Mouse (Mus musculus): Measurements from ENCODE around the gene Manf.
A peak's percentile ranks its signal among the peaks of the same experiment; 100 is the strongest.

Manf gene

DNA sequence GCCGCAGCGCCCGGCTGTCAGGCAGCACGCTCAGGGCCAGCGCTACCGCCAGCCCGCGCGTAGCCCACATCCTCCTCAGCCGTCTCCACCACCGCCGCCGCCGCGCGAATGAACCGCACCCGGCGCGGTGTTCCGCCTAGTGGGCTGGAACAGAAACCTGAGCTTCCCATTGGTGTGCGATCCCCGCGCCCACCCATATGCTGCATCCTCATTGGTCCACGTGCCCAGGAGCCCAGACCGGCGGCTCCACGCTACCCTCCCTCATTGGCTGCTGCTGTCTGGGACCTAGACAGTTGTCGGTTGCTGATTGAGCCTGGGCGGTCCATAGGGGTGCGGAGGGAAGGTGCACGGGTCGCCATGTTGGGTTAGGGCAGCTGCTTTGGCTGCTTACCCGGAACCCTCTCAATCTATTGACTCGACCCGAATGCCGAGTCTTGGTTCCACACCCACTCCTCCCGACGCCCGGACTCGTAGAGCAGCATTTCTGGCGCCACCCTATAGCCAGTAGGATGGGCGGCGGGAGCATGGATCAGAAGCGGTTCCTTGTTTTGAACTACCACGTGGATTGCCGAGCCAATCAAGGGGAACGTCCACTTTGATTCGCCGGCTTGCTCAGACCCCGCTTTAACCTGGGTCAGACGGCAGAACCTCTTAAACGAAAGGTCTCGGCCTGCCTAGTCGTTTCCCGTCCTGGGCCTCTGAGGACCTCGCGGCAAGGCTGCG is at the start of gene Manf:
TSS of gene Manf (minus strand) at position 151 of the 723 bp plus-strand sequence.
- peak; percentile 99 for DNase-seq (ENCODE audit: low spot score)

DNA sequence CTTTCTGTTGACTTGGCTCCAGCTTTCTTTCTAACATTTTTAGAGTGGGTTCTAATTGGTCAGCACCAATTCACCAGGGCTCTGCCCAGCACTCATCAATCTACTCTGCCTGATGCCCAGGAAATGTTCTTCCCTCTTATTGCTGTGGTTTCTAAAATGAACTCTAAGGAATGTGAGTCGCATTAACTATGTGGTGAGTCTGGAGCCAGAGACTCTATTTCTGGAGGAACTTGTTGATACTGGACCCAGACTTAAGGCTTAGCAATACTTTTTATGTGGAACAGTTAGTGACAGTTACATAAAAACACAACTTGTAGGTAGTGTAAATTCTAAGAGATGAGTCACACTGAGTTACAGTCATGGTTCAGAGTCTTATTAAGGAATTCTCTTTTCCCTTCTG is 43.2 kb upstream of the Manf start:
- DNase-seq (ENCODE audit: low spot score): no peak

DNA sequence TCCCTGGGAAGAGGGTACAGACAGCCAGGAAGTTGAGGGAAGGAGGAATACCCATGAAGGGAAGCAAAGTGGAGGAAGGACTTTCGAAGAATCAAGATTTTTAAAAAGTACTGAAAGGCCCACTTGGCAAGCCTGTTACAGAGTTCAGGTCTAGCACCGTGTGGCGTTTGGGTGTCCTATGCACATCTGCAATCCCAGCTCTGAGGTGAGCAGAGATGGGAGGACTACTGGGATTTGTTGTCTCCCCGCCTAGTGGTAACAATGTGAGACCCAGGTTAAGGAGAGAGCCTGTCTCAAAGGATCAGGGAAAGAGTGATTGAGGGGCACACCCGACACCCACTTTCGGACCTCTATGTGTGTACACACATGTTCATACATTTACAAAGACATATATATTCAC is 23.1 kb upstream of the Manf start:
- no peak for DNase-seq (ENCODE audit: low spot score)

DNA sequence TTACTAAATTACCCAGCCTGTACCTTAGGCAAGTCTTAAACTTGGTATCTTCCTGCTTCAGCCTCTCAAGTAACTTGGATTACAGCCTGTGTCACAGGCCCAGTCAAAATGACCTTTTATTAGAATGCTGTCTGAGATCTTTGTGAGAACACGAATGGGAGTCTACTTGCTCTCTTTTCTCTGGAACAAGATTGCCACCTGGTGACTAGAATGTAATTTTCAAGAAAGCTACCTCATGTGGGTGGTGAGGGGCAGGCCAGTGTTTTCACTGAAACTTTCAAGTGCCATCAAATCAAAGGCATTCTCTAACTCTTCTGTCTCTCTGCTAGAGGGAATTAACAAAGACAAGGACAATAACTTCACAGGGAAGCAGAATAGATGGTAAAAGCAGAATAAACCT is 22.0 kb upstream of the Manf start:
- peak; percentile 11 for DNase-seq (ENCODE audit: low spot score)

DNA sequence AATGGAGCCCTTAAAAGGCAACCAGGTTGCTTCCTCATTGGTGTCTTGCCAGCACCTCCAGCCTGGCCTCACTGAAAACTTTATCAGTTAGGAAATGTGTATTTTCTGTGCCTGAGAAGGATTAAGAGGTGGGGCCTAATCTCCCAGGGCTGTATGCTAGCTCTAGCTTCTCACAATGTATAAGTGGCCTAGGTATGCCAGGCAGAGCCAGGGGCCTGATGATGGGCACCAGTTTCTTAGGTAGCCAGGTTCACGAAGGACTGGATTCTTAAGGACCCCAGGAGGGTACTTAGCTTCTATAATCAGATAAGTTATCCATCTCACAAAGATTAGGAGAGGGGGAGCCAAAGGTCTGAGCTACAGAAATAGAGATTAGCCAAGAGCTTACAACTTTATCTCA is 19.8 kb upstream of the Manf start:
- DNase-seq (ENCODE audit: low spot score): no peak

DNA sequence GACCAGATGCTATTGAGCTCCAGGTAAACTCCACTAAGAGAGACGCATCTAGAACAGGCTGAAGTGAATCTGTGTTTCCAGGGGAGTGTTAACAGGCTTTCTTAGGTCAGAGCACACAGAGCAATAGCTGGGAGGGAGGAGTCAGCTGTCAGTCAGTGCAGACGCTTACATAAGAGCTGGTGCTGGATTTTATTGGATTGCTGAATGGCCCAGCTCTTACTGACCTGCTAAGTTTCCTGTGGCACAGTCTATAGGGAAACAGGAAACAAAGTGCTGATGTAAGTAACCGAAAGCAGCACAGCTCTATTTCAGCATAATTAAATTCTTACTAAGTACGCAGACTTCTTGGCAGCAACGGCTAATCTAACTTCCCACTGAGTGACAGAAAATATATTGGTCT is 16.9 kb upstream of the Manf start:
- DNase-seq (ENCODE audit: low spot score): no peak

DNA sequence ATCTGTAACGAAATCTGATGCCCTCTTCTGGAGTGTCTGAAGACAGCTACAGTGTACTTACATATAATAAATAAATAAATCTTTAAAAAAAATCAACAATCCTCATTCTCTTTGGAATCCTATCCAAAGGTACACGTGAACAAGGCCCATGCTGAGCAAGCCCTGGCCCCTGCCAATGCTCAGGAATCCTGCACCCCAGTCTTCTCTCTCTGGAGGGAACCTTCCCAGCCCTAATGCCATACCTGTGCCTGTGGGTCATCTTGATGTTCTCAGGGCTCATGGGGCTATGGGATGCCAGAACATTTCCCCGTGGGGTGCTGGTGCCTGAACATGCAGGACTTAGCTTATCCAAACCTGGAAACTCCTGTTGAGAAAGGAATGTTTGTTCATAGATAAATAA is 16.4 kb upstream of the Manf start:
- DNase-seq (ENCODE audit: low spot score): no peak

DNA sequence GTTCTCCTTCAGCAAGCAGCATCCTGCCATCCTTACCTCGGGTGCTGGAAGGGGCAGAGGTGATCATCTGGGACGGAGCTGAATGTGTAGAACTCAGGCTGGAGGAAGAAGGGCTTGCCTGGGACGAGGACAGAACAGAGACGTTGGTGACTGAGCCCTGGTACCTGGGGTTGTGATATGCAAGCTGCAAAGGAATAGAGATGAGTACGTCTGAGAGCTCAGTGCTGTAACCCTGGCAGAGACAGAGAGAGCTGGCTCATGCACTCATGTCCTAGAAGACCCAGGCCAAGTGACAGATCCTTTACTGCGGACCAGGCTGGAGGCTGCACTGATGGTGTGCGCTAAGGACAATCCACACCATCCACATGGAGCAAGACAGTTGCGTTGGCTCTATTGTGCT is 14.8 kb upstream of the Manf start:
- DNase-seq (ENCODE audit: low spot score): no peak

DNA sequence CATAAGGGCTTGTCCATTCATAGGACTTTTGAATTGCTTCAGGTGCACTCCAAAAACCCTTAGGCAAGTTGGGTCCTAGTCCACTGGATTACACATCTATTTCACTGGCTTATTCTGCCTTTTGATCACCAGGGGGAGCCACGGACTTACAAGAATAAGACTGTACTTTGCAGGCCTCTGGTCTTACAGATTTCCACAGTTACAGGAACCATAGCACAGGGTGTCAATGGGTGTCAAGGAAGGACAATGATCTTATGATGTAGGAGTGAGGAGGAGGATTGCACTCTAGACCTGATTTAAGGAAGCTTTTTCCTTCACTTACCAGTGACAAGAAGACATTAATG is 12.0 kb upstream of the Manf start:
- peak; percentile 68 for DNase-seq (ENCODE audit: low spot score)

DNA sequence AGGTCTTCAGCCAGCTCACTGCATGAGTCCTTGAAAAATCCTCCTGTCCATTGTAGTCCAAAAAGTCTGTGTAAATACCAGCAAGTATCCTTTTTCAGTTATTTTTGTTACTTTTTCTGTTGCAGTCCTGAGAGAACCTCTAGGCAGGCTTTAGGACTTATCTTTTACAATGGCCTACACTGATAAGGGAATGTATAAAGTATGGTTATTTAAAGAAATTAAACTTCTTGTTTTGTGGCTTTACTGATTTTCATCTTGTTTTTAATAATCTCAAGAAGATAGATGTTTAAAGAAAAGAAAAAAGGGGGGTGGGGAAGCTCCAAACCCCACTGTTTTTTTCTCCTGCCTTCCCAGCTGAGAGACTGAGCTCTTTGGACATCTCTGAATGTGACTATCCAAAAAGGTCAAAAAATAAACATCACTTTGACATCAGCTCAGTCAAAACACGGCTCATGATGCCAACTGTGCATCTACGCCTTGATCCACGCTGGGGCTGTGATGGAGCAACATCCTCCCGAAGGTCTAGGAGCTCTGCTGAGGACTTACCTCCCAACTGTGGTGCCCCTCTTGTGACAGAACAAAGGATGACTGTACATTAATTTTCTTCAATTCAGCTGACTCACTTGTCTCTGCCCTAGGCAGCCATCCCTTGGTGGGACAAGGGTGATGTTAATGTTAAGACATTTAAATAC is 11.5 kb upstream of the Manf start:
- DNase-seq (ENCODE audit: low spot score): no peak

DNA sequence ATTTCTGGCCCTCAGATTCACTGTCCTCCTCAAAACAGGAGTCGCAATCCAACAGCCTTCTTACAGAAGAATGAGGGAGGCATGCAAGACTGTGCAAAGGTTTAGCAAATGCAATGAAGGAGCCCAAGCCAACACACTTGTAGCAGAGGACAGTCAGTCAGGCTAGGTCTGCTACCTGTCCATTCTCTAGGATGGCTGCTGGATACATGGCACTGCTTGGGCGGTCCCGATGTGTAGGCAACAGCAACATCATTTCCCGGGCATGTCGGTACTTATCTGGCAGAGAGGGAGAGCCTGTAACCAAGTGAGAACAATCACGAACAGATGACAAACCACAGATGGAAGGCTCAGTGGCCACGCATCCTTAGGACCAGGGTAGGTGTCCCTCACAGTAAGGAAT is 9.8 kb upstream of the Manf start:
- DNase-seq (ENCODE audit: low spot score): no peak

DNA sequence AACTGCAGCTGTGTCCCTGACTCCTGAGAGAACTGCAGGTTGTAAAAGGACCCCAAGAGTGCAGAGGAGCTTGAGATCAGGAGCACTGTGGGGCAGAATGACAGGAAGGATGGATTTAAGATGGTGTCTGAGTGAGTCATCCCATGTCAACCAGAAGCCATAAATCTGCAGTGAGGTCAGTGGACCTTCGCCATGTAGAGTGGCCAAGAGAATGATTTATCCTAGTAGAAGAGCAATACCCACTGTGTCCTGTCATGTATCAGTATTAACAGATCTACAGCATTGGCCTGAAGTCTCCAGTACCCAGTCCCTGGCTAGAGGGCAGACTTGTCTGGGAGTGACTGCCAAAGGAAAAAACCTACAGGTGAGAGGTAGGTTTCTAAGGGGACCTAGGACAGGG is 7.1 kb upstream of the Manf start:
- DNase-seq (ENCODE audit: low spot score): no peak

DNA sequence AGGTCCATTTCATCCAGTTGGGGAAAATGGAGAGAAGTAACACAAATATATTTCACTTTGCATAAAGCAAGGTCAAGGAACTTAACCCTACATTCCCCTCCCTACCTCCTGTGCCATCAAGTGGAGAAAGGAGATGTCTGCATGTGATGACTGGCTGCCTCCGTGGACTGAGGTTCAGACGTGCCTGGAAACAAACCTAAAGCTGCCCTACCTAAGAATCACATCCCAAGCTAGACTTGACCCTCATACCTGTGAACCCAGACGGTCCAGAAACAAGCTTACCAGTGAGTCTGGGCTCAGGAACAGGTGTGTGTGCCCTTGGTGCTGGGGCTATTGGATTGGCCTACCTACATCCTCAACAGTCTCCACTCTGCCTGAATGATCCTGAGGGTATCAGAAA is 1.5 kb upstream of the Manf start:
- peak; percentile 40 for DNase-seq (ENCODE audit: low spot score)

DNA sequence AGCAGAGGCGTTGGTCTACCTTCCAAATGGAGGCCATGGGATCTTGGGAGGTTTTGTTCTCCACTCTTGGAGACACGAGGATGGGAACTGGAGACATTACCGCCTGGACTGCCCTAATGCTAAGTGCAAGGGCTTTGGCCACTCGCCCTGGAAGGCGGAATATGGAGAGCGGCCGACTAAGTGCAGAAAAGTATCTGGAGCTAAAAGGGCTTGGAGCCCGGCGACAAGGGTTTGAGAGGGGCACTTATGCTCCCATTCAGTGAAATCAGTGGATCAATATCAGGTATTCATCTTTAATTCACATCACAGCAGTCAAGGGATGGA is 735 bp upstream of the Manf start:
- DNase-seq (ENCODE audit: low spot score): no peak

DNA sequence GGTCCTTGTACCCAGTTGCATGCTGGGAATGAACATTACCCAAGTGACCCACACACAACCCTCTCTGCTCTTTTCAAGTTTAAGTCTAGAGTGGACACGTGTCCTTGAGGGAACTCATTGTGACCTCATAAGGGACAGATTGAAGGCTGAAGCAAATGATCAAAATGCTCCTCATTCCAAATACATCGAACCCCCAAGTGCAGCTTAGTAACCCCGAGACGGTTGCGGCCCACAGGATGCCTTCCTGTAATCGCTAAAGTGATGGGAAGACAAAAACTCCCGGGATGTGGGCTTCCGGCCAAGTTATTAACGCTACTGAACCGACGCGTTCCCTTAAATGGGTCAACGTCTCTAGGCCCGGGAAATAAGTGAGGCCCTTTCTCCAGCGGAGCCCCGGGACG is 438 bp downstream of the Manf start:
- DNase-seq (ENCODE audit: low spot score): peak; percentile 43

DNA sequence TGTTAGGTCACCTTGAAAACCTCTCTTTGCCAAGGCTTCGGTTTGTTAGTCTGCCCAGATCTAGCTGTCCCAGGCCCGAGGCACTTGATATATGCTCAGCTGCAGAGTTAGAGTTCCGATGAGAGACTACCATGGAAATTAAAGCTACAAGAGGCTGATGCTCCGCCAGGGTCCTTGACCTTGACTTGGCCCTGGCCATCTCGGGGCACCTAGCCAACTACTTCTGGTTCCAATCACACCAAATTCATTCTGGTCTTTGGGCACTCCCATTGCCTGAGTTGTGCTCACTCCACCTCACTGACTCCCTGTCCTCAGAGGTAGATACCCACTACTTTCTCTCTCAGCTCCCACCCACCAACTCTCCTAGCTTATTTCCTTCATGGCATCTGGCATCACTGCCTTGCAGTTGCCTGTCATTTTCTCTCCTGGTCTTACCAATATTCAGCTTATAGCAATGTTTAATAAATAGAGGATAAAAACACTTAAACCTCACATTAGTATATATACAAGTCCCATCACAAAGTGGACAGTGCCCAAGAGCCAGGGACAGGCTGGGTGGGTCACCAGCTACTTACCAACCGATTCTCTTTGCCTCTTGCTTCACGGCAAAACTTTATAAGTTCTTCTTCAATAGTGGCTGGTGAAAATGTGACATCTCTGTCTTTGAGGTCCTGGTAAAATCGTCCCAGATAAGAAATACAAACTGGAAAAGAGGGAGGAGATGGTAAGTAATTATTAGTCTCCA is 1.1 kb downstream of the Manf start:
- no peak for DNase-seq (ENCODE audit: low spot score)

DNA sequence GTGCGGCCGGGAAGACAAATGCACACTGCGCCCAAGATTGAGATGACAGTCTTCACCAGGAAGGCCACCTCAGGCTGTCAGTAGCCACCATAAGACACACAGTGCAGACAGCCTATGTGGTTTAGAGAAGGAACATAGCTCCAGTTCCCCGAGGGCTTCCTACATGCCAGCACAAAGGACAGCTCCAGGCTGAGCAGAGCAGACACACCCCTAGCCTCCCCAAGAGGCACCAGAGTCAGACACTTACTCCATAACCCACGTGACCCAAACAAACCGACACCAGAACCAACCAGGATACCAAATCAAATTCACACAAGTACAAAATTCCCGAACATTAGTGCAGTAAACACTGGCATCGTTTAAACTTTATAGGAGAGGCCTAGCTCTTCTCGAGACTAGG is 2.5 kb downstream of the Manf start:
- no peak for DNase-seq (ENCODE audit: low spot score)

DNA sequence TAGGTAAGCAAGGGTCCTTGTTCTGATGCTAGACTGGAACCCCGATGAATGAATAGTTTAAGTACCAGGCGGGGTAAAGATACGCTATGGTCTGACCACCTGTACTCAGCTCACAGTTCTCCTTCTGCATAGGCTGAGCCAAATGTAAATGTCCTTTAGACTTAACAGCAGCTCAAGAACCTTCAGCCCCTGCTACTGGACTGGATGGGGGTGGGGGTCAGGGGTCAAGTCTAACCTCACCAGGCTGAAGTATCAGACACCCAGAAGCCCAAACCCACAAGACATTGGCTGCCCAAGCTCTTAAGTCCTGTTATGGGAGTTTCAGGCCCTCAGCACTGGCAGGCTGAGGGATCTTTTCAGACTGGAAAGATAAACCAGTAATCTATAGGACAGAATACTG is 3.4 kb downstream of the Manf start:
- DNase-seq (ENCODE audit: low spot score): no peak

DNA sequence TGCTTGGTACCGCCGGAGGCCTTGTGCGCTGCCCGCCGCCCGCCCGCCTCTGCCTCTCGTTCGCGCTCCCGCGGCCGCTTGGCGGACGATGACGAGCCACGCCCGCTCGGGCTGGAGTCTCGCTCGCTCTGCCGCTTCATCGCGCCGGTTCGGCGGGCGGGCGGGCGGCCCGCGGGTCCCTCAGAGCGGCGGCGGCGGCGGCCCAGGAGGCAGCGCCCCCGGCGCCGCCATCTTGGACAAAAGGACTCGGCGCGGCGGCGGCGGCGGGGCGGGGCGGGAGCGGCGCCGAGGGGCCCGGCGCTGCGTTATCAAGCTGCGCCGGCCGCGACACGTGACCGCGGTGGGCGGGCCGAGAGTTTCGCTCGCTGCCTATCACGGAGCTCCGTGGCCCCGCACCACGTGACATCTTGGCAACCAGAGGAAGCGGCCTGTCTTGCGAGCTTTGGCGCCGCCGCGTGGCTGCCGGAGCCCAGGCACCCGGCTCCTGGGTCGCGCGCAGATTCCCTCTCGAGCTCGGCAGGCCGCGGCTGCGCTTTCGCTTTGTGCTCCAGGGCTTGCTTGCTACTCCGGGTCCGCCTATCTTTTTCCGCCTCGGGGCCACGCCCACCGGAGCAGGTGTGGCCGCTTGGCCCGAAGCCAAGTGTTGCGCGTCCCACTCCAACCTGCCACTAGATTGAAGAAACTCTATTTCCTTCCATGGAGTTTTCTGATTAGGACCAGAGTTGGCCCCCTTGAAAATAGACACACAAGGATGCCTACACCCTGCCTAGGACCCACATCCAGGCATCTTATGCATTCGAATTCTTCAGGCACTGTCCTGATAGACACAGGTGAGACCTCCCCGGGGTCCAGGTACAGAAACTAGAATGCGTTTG is 4.7 kb downstream of the Manf start, which contains the start of gene Rbm15b:
TSS of gene Rbm15b (minus strand) at position 601 of the 875 bp plus-strand sequence.
- DNase-seq (ENCODE audit: low spot score): peak; percentile 100

DNA sequence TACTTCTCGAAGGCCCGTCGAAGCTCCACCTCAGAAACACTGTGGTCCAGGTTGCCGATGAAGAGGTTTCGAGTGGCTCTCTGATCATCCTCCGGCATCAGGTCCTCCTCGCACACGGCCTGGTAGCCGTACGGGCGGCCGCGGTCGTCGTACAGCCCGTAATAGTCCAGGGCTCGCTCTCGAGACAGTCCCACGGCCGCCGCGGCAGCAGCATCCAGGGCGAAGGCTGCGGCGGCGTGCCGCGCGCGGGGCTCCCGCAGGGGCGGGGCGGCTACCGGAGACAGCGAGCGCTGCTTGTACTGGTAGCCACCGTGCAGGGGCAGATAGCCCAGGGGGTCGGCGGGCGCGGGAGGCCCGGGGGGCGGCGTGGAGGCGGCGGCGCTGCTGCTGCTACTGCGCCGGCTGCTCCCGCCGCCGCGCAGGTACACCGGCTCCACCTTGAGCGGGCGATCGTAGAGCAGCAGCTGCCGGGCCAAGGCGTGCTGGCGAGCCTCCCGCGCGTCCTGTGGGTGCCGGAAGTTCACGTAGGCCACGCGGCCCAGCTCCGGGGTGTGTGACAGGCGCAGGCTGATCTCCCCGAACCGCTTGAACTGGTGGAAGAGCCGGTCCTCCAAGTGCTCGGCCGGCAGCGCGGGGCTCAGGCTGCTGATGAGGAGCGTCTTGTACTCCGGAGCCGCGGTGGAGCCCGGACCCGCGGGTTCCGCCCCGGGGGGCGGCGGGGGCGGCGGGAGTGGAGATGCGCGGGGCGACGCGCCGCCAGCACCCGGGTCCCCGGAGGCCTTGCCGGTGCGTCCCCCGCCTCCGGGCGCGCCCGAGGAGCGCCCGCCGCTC is 5.7 kb downstream of the Manf start:
- DNase-seq (ENCODE audit: low spot score): peak; percentile 41
